Comparison of ENCODE assay signal across 8 mouse cellular contexts in the genomic region with DNA sequence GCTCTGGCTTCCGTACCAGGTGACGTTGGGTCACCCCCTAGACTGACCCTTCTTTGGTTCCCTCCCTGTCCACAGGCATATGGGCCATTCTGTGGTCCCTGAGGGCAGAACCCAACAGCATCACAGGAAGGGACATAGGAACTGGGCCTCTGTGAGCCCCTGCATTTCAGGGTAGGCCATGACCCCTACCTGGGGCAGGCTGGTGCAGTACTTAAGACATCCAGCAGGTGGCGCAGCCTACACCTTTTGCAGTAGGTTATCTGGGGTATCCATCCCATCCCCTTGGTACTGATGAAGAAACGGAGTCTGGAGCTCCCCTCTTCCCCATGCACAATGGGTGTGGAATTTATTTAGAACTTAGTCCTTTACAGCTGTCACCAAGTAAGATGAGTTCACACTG. TPM values are rescaled to one million over a fixed set of nuclear protein-coding genes. Genes with fewer than 3 reads are reported as not detected.
A peak's percentile ranks its signal among the peaks of the same experiment; 100 is the strongest.
DNase-seq lines count a peak whose midpoint lies in the region; ATAC-seq and TF ChIP-seq lines count a peak whose summit lies in the region.

No protein-coding gene starts in this region.

- intact Hi-C loops in heart, postnatal 25 days (cut with DNase I) = no loop called here

- no peak for TF ChIP-seq EP300 in heart, postnatal 0 days (IDR thresholded peaks at IDR 0.05; ENCODE audit: low read depth)

- H3K4me1 ChIP-seq in heart, postnatal 0 days (ENCODE audit: control insufficient read depth, insufficient read depth) = peaks cover 5% of the 10 kb centered on the region; the same call in 1 of the 2 replicates
- peaks cover 5% of the 10 kb centered on the region for H3K4me1 ChIP-seq in kidney, postnatal 0 days (replicated peaks; ENCODE audit: insufficient read depth, low read length)

- DNase-seq in heart, postnatal 0 days (ENCODE audit: low spot score) = no peak
- DNase-seq in heart, postnatal 25 days (ENCODE audit: low spot score) = no peak
- DNase-seq in right cerebral cortex, postnatal 4 days = peak; percentile 49
- no peak for DNase-seq in right cerebral cortex, postnatal 36 days (ENCODE audit: low spot score in 2 of 2)
- peak; percentile 70 for DNase-seq in cerebellum, adult 11-12 months
- DNase-seq in kidney, postnatal 0 days (ENCODE audit: low spot score) = no peak
- peak; percentile 74 for DNase-seq in retina, embryonic 14.5 days (ENCODE audit: low spot score)
- DNase-seq in yolk sac, embryonic 10.5 days (ENCODE audit: low spot score) = no peak

- no peaks in the 10 kb centered on the region for H3K36me3 ChIP-seq in heart, postnatal 0 days (replicated peaks; ENCODE audit: control insufficient read depth, insufficient read depth, low read length)
- no peaks in the 10 kb centered on the region for H3K36me3 ChIP-seq in kidney, postnatal 0 days (ENCODE audit: insufficient read depth, low read length)

- no peaks in the 10 kb centered on the region for H3K27me3 ChIP-seq in heart, postnatal 0 days (ENCODE audit: control insufficient read depth, insufficient read depth, low read length)
- no peaks in the 10 kb centered on the region for H3K27me3 ChIP-seq in kidney, postnatal 0 days (ENCODE audit: insufficient read depth, low read length)

- 49% methylated on average over 4 of the region's 4 CpGs for WGBS in heart, postnatal 0 days
- WGBS in kidney, postnatal 0 days = 50% methylated on average over 4 of the region's 4 CpGs

- no peak overlapping the region for H3K4me3 ChIP-seq in heart, postnatal 0 days (ENCODE audit: low read depth, low read length)
- no peak overlapping the region for H3K4me3 ChIP-seq in kidney, postnatal 0 days (replicated peaks; ENCODE audit: low read depth, low read length)

- H3K27ac ChIP-seq in heart, postnatal 0 days (ENCODE audit: low read depth) = no peak overlapping the region
- H3K27ac ChIP-seq in kidney, postnatal 0 days = no peak overlapping the region

- no peak for ATAC-seq in heart, postnatal 0 days (ENCODE audit: insufficient read depth, low read depth)
- ATAC-seq in kidney, postnatal 0 days (replicated peaks; ENCODE audit: low FRiP score, low read depth) = no peak

- no peak overlapping the region for H3K9ac ChIP-seq in heart, postnatal 0 days (replicated peaks; ENCODE audit: low read depth, low read length)
- H3K9ac ChIP-seq in kidney, postnatal 0 days (ENCODE audit: low read depth, low read length) = no peak overlapping the region

- no peak overlapping the region for H3K4me2 ChIP-seq in heart, postnatal 0 days (ENCODE audit: low read depth, low read length)
- no peak overlapping the region for H3K4me2 ChIP-seq in kidney, postnatal 0 days (ENCODE audit: low read length)

- H3K9me3 ChIP-seq in heart, postnatal 0 days (replicated peaks; ENCODE audit: control insufficient read depth, low read length) = no peaks in the 10 kb centered on the region
- no peaks in the 10 kb centered on the region for H3K9me3 ChIP-seq in kidney, postnatal 0 days (replicated peaks; ENCODE audit: low read length)

- TF ChIP-seq CTCF in heart, postnatal 0 days (IDR thresholded peaks at IDR 0.05; ENCODE audit: low read depth) = peak; percentile 64
- peak; percentile 81 for TF ChIP-seq CTCF in kidney, postnatal 0 days (IDR thresholded peaks at IDR 0.05; ENCODE audit: low read depth)

RNA-seq across cellular contexts. Expression of a gene that starts 35.0 kb away (rescaled TPM):
- not detected in 2 replicates for total RNA-seq in heart, postnatal 0 days (2014; rRNA removed; ENCODE audit: low replicate concordance)
- polyA plus RNA-seq in heart, postnatal 0 days (2015; fragmentation: Nextera tagmentation; extraction: Ambion mirVana) = 0.03 and 0.07 TPM in 2 replicates
- not detected for total RNA-seq in heart, postnatal 25 days (2021)
- 0.37 and 0.41 TPM in 2 replicates for polyA plus RNA-seq in kidney, postnatal 0 days (2015; fragmentation: Nextera tagmentation; extraction: Ambion mirVana)

RNA-seq across cellular contexts. Expression of a gene that starts 41.8 kb away (rescaled TPM):
- 18.1 and 20.4 TPM in 2 replicates for total RNA-seq in heart, postnatal 0 days (2014; rRNA removed; ENCODE audit: low replicate concordance)
- polyA plus RNA-seq in heart, postnatal 0 days (2015; fragmentation: Nextera tagmentation; extraction: Ambion mirVana) = 4.8 and 5.6 TPM in 2 replicates
- total RNA-seq in heart, postnatal 25 days (2021) = 10 to 100 TPM; 27.1 to 31.3 TPM
- 10.9 and 13.5 TPM in 2 replicates for polyA plus RNA-seq in kidney, postnatal 0 days (2015; fragmentation: Nextera tagmentation; extraction: Ambion mirVana)

Comparison
In these comparisons a context has a peak if more than half of its experiments do, and no peak if none do; other contexts are left out.
1. DNase-seq: peak in right cerebral cortex, postnatal 4 days (single experiment), cerebellum, adult 11-12 months (single experiment) and retina, embryonic 14.5 days (single experiment); none in heart, postnatal 0 days (single experiment), heart, postnatal 25 days (single experiment), right cerebral cortex, postnatal 36 days (0 of 2), kidney, postnatal 0 days (single experiment) and yolk sac, embryonic 10.5 days (single experiment).